Mouse (Mus musculus) bone marrow macrophage, adult 2 months (primary cell): ENCODE measurements around the gene Fbxo46.

Source experiments
- CTCF ChIP-seq: IDR thresholded peaks from 2 replicates; pipeline ENCODE4 v1.5.1; 2012; ENCODE audit warnings: low read depth, mild to moderate bottlenecking, low read length, moderate library complexity
- POLR2A ChIP-seq: IDR thresholded peaks from 2 replicates; pipeline ENCODE4 v1.6.1; 2012; ENCODE audit warnings: mild to moderate bottlenecking, low read depth, low read length, borderline replicate concordance

DNA sequence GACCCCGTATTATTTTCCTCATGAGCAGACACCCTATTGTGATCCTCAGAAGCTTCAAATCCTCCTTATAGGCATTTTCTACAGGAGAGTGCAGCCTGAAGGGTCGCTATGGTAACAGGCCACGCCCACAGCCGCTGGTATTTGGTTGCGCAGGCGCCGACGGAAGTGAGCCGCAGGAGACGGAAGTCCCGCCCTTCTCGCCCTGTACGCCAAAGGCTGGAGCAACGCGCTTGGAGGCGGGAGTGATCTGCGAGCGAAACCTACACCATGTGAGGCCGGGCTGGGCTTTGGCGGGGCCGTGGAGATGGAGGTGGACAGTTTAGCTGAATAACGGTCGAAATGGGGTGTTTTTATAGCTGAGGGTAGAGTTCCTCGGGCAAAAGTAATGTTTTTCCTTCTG is 30.0 kb downstream of the Fbxo46 start, which contains the start of gene Snrpd2:
- TF ChIP-seq POLR2A (no peak), CTCF (no peak)
